Mouse (Mus musculus) heart, embryonic 12.5 days (tissue): ENCODE measurements around the gene Atp6v0a1. TPM values are rescaled to one million over a fixed set of nuclear protein-coding genes. Genes with fewer than 3 reads are reported as not detected.

Source experiments
- ATAC-seq: fragments of 200-750 bp; cut with Nextera tagmentation; 2 replicates; pipeline ENCODE4 v1.8.0; 2017; ENCODE audit warnings: moderate TSS enrichment, moderate library complexity; ENCODE audit not compliant: insufficient number of reproducible peaks, low FRiP score
- H3K27ac ChIP-seq: fragments of 300-500 bp; sonication (generic); 2 replicates; pipeline ENCODE4 v1.5.1; 2016; ENCODE audit warnings: mild to moderate bottlenecking, moderate library complexity; ENCODE audit not compliant: poor library complexity, severe bottlenecking
- H3K27me3 ChIP-seq: fragments of 300-500 bp; sonication (generic); replicated peaks from 2 replicates; pipeline ENCODE4 v1.6.1; 2016; ENCODE audit warnings: mild to moderate bottlenecking, moderate library complexity
- H3K36me3 ChIP-seq: fragments of 300-500 bp; sonication (generic); 2 replicates; pipeline ENCODE4 v1.6.1; 2016; ENCODE audit warnings: mild to moderate bottlenecking, moderate library complexity
- H3K4me1 ChIP-seq: fragments of 300-500 bp; sonication (generic); replicated peaks from 2 replicates; pipeline ENCODE4 v1.6.1; 2016; ENCODE audit warnings: mild to moderate bottlenecking
- H3K4me2 ChIP-seq: fragments of 300-500 bp; sonication (generic); 2 replicates; pipeline ENCODE4 v1.6.1; 2016; ENCODE audit warnings: mild to moderate bottlenecking, moderate library complexity
- H3K4me3 ChIP-seq: fragments of 300-500 bp; sonication (generic); 2 replicates; pipeline ENCODE4 v1.5.1; 2016; ENCODE audit warnings: mild to moderate bottlenecking
- H3K9ac ChIP-seq: fragments of 300-500 bp; sonication (generic); 2 replicates; pipeline ENCODE4 v1.6.1; 2016; ENCODE audit warnings: mild to moderate bottlenecking, moderate library complexity
- H3K9me3 ChIP-seq: fragments of 300-500 bp; sonication (generic); replicated peaks from 2 replicates; pipeline ENCODE4 v1.6.1; 2016; ENCODE audit warnings: mild to moderate bottlenecking, moderate library complexity
- WGBS: fragments of 180-500 bp; shearing (Covaris S2); methylation state at CpG from one replicate; pipeline ENCODE4 v1.1.7; 2016; 5-methylcytosine and 5-hydroxymethylcytosine counted together
- polyA plus RNA-seq: library from polyadenylated mRNA; unstranded; fragments of >200 nt; fragmentation: Nextera tagmentation; extraction: Ambion mirVana; gene quantifications from 2 replicates; pipeline ENCODE4 v1.2.1, GENCODE M21; 2016

Atp6v0a1 gene
- polyA plus RNA-seq, 1 experiment from 2014 or later = 70.0 TPM

DNA sequence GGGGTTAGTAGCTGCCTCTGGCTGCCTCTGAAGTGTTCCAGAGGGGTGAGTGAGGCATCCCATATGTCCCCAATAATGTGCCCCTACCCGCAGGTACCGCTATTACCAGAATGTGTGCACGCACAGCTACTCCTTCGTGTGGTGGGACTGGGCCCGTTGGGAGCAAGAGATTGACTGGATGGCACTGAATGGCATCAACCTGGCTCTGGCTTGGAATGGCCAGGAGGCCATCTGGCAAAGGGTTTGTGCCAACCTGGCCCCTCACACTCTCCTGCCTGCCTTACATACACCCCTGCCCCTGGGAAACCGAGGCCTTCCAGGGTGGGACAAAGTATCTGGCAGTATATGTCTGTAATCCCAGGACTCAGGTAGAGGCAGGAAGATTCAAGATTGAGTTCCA lies 61.7 kb downstream of the Atp6v0a1 start:
- H3K36me3 ChIP-seq = 0 out of 2 replicates have a peak, but pooled peaks cover 3% of the 10 kb centered on the region
- peak overlapping the region; percentile 97 for H3K4me2 ChIP-seq
- 73% methylated on average over 6 of the region's 6 CpGs for WGBS
- no peak overlapping the region for H3K27ac ChIP-seq
- H3K9ac ChIP-seq = peak overlapping the region; percentile 83; the same call in 1 of the 2 replicates
- peaks cover 23% of the 10 kb centered on the region for H3K4me1 ChIP-seq
- H3K9me3 ChIP-seq = no peaks in the 10 kb centered on the region
- ATAC-seq = no peak
- peak overlapping the region; percentile 81 for H3K4me3 ChIP-seq
- H3K27me3 ChIP-seq = peaks cover 21% of the 10 kb centered on the region

DNA sequence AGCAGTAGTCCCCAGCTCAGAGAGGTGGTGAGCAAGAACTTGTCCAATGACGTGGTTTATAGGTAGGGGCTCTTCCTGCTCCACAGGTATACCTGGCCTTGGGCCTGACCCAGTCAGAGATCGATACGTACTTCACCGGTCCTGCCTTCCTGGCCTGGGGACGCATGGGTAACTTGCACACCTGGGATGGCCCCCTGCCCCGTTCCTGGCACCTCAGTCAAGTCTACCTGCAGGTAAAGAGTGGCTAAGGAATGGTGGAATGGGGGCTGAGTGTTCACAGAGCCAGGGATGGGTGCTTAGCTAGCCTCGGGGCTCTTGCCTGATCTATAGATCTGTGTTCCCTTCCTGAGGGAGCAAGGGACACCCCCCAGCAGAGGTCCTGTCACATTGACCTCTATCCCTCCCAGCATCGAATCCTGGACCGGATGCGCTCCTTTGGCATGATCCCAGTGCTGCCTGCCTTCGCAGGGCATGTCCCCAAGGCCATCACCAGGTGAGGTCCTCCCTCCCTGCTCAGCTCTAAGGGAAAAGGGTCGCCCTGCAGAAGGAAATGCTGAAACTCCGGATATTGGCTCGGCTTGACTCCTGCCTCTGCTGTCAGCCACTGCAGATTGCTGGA lies 62.7 kb downstream of the Atp6v0a1 start:
- peaks cover 13% of the 10 kb centered on the region for H3K4me1 ChIP-seq
- no peak overlapping the region for H3K4me2 ChIP-seq
- no peaks in the 10 kb centered on the region for H3K9me3 ChIP-seq
- no peak overlapping the region for H3K27ac ChIP-seq
- no peak overlapping the region for H3K4me3 ChIP-seq
- H3K9ac ChIP-seq = no peak overlapping the region
- H3K36me3 ChIP-seq = peaks cover 10% of the 10 kb centered on the region
- WGBS = 65% methylated on average over 14 of the region's 14 CpGs
- ATAC-seq = no peak
- H3K27me3 ChIP-seq = peaks cover 30% of the 10 kb centered on the region

DNA sequence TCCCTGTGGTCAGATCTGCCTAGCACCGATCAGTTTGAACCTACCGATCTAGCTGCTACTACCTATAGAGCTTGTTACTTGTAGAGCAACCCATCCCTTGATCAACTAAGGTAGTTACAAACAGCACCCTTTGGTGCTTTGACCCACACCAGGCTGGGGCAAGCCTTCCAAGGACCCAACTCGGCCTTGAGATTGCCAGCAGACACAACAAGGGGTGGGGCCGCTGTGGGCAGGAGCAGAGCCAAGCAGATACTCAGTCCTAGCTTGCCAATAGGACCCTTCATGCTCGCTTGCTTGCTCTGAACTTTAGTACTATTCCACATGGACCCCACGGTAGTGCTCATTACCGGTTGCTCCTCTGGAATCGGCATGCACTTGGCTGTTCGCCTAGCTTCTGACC lies 68.9 kb downstream of the Atp6v0a1 start, which contains the start of gene Hsd17b1:
Hsd17b1 (plus strand) TSS at position 291 of the 400 bp plus-strand sequence.
- 73% methylated on average over 9 of the region's 9 CpGs for WGBS
- Histone ChIP-seq H3K4me2 (no peak within 1 kb of the TSS), H3K4me1 (peaks cover 17% of the 10 kb centered on the region), H3K9ac (no peak within 1 kb of the TSS), H3K9me3 (no peaks in the 10 kb centered on the region), H3K27ac (no peak within 1 kb of the TSS), H3K4me3 (0 out of 2 replicates have a peak within 1 kb of the TSS, but pooled peaks have one; percentile 33), H3K27me3 (peaks cover 56% of the 10 kb centered on the region), H3K36me3 (peaks cover 10% of the 10 kb centered on the region)
- no peak for ATAC-seq

DNA sequence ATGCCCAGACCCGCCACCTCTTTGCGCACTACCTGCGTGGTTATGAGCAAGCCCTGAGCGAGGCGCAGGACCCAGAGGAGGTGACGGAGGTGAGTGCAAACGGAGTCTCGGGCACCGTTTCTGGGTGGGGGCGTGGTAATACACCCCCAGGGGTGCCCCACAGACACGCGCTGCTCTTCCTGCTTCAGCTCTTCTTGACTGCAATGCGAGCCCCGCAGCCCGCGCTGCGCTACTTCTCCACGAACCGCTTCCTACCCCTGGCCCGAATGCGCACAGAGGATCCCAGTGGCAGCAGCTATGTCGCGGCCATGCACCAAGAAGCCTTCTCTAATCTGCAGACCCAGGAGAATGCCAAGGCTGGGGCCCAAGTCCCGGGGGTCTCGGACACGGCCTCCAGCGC lies 70.5 kb downstream of the Atp6v0a1 start:
- no peaks in the 10 kb centered on the region for H3K9me3 ChIP-seq
- peak overlapping the region; percentile 58 for H3K4me2 ChIP-seq
- no peak for ATAC-seq
- H3K4me1 ChIP-seq = peaks cover 25% of the 10 kb centered on the region
- H3K4me3 ChIP-seq = peak overlapping the region; percentile 33
- peaks cover 12% of the 10 kb centered on the region for H3K36me3 ChIP-seq
- H3K27ac ChIP-seq = no peak overlapping the region
- H3K9ac ChIP-seq = peak overlapping the region; percentile 47; the same call in 1 of the 2 replicates
- peaks cover 53% of the 10 kb centered on the region for H3K27me3 ChIP-seq
- WGBS = 5% methylated on average over 27 of the region's 27 CpGs

DNA sequence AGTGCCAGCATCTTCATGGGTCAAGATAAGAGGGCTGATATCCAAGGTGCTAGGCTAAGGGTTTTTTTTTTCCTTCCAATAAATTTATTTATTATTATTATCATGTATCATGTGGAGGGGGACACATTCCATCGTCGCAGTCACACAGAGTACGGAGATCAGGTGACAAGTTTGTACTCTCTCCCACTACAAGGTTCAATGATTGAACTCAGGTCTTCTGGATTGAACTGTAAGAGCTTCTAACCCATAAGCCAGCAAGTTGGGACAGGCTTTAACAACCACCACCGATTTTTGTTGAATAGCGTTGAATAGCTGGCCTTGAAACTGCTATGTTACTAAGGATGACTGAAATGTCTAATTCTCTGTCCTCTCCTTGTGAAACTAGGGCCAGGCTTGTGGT lies 71.2 kb downstream of the Atp6v0a1 start:
- WGBS = 74% methylated on average over 5 of the region's 5 CpGs
- Histone ChIP-seq H3K4me1 (peaks cover 30% of the 10 kb centered on the region), H3K4me2 (no peak overlapping the region), H3K36me3 (peaks cover 18% of the 10 kb centered on the region), H3K9ac (no peak overlapping the region), H3K9me3 (no peaks in the 10 kb centered on the region), H3K27ac (no peak overlapping the region), H3K27me3 (peaks cover 53% of the 10 kb centered on the region), H3K4me3 (no peak overlapping the region)
- no peak for ATAC-seq

- ATAC-seq = no peak
- Histone ChIP-seq H3K9ac (peak overlapping the region; percentile 36), H3K27me3 (peaks cover 46% of the 10 kb centered on the region), H3K36me3 (peaks cover 20% of the 10 kb centered on the region), H3K4me2 (peak overlapping the region; percentile 90), H3K4me1 (peaks cover 42% of the 10 kb centered on the region), H3K9me3 (no peaks in the 10 kb centered on the region), H3K27ac (peak overlapping the region; percentile 71; the same call in 1 of the 2 replicates), H3K4me3 (peak overlapping the region; percentile 70)
- WGBS = 6% methylated on average over 10 of the region's 10 CpGs
These were observed 72.4 kb downstream of the Atp6v0a1 start for GRCm38 (mm10) chr11:101081659-101082058.

DNA sequence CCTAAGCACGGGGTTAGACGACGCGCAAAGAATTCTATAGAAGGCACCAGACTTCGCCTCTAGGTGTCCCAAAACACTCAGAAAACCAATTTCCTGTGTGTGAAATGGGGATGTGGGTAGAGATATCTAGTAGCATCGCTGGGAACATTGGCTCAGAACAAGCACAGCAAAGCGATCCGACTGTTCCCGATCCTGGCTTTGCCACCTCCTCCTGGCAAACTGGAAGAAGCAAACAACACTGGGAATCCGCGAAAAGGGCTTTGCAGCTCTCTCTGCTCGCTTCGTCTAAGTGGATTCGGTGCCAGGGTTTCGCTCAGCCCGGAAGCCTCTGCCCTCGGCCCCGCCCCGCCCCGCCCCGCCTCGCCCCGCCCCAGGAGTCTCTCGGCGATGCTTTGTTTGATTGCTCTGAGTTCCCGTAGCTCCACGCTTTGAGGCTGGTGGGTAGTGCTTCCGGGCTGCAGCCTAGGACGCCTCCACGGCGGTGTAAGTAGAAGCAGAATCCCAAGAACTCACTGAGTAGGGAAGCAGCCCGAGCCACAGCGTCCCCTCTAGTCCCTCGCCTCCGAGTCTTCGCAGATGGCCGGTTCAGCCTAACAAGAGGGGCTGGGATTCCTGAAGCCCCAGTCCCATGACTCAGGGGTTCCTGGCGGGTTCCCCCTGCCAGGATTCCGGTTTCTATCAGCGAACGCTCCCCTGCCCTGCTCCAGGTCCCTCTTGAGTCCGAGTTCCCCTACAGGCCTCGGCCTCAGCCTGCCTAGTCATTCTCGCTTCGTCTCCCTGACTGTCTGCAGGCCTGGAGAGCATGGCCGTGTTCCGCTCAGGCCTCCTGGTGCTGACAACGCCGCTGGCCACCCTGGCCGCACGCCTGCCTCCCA lies 73.2 kb downstream of the Atp6v0a1 start, which contains the start of gene Coasy:
Coasy (plus strand) TSS at position 358 of the 875 bp plus-strand sequence.
- H3K27me3 ChIP-seq = peaks cover 38% of the 10 kb centered on the region
- under 1% methylated on average over 51 of the region's 51 CpGs for WGBS

DNA sequence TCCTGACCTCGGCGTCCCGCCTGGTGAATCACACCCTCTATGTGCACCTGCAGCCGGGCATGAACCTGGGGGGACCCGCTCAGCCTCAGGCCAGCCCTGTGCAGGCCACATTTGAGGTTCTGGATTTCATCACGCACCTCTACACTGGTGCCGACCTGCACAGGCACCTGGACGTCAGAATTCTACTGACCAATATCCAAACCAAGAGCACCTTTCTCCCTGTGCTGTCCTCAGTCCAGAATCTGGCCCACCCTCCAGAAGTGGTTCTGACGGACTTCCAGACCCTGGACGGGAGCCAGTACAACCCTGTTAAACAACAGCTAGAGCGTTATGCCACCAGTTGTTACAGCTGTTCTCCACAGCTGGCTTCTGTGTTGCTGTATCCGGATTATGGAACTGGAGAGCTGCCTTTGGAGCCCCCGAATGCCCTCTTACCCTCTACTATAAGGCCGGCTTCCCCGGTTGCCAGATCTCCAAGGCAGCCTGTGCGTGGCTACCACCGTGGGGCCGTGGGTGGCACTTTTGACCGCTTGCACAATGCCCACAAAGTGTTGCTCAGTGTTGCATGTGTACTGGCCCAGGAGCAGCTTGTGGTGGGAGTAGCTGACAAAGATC lies 73.9 kb downstream of the Atp6v0a1 start:
- Histone ChIP-seq H3K4me2 (peak overlapping the region; percentile 90), H3K36me3 (peaks cover 15% of the 10 kb centered on the region), H3K4me3 (peak overlapping the region; percentile 70), H3K27me3 (peaks cover 31% of the 10 kb centered on the region), H3K4me1 (peaks cover 51% of the 10 kb centered on the region), H3K9ac (peak overlapping the region; percentile 91), H3K9me3 (no peaks in the 10 kb centered on the region), H3K27ac (peak overlapping the region; percentile 84)
- WGBS = 37% methylated on average over 19 of the region's 19 CpGs
- no peak for ATAC-seq

More for the DNA sequence above, 73.2 kb downstream of the Atp6v0a1 start, which contains the start of gene Coasy:
- no peaks in the 10 kb centered on the region for H3K9me3 ChIP-seq
- H3K4me1 ChIP-seq = peaks cover 43% of the 10 kb centered on the region
- H3K9ac ChIP-seq = peak within 1 kb of the TSS; percentile 91
- H3K4me2 ChIP-seq = peak within 1 kb of the TSS; percentile 90
- ATAC-seq = peak; percentile 89
- H3K27ac ChIP-seq = peak within 1 kb of the TSS; percentile 84
- peaks cover 15% of the 10 kb centered on the region for H3K36me3 ChIP-seq
- H3K4me3 ChIP-seq = peak within 1 kb of the TSS; percentile 70

DNA sequence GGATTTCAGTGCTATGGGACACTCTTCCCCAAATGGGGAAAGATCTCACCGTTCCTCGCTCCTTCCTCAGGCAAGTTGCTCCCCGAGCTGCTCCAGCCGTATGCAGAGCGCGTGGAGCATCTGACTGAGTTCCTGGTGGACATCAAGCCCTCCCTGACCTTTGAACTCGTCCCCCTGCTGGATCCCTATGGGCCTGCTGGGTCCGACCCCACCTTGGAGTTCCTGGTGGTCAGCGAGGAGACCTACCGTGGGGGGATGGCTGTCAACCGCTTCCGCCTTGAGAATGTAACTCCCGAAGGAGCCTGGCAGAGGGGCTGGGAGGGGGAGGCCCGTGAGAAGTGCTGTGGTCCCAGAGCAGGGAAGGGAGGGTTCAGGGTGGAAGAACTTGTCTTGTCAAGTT lies 75.0 kb downstream of the Atp6v0a1 start:
- 77% methylated on average over 14 of the region's 14 CpGs for WGBS
- H3K36me3 ChIP-seq = peaks cover 25% of the 10 kb centered on the region
- H3K9me3 ChIP-seq = no peaks in the 10 kb centered on the region
- no peak overlapping the region for H3K27ac ChIP-seq
- no peak overlapping the region for H3K9ac ChIP-seq
- no peak for ATAC-seq
- H3K27me3 ChIP-seq = peaks cover 20% of the 10 kb centered on the region
- H3K4me3 ChIP-seq = no peak overlapping the region
- H3K4me2 ChIP-seq = no peak overlapping the region
- peaks cover 51% of the 10 kb centered on the region for H3K4me1 ChIP-seq

GRCm38 (mm10) chr11:101084811-101085210 lies 75.6 kb downstream of the Atp6v0a1 start:
- WGBS = 91% methylated on average over 12 of the region's 12 CpGs
- Histone ChIP-seq H3K27ac (no peak overlapping the region), H3K4me2 (no peak overlapping the region), H3K4me1 (peaks cover 45% of the 10 kb centered on the region), H3K9ac (peak overlapping the region; percentile 13; the same call in 1 of the 2 replicates), H3K27me3 (peaks cover 15% of the 10 kb centered on the region), H3K9me3 (no peaks in the 10 kb centered on the region), H3K36me3 (peaks cover 30% of the 10 kb centered on the region), H3K4me3 (no peak overlapping the region)
- no peak for ATAC-seq
